Mouse (Mus musculus): ENCODE data around the gene Nav2. TPM values are rescaled to one million over a fixed set of nuclear protein-coding genes. Genes with fewer than 3 reads are reported as not detected.

Gene Nav2
- polyA plus RNA-seq, 1 experiment: 32.5 TPM

- no peaks in the 10 kb centered on the region for H3K27me3 ChIP-seq (ENCODE audit: control insufficient read depth, insufficient read depth, low read length)
Measured at GRCm38 (mm10) chr7:48954501-48954900, 46.0 kb downstream of the Nav2 start.

GRCm38 (mm10) chr7:48958528-48959315, 50.2 kb downstream of the Nav2 start:
- DNase-seq: peak; percentile 92 to 95
- H3K27ac ChIP-seq (ENCODE audit: insufficient read depth, low read length): no peak overlapping the region
- H3K4me3 ChIP-seq (replicated peaks; ENCODE audit: insufficient read depth, low read depth, low read length): peak overlapping the region; percentile 56
- TF ChIP-seq CTCF (IDR thresholded peaks at IDR 0.05; ENCODE audit: borderline replicate concordance, insufficient read depth, low read depth, low read length) (no peak), POLR2A (IDR thresholded peaks at IDR 0.05; ENCODE audit: borderline replicate concordance, insufficient read depth, low read length) (no peak)
- WGBS: 2% methylated on average over 32 of the region's 32 CpGs
- H3K27me3 ChIP-seq (ENCODE audit: control insufficient read depth, insufficient read depth, low read length): no peaks in the 10 kb centered on the region
- peaks cover 14% of the 10 kb centered on the region for H3K4me1 ChIP-seq (ENCODE audit: control insufficient read depth, insufficient read depth, low read length)

More at GRCm38 (mm10) chr7:48954501-48954900, 46.0 kb downstream of the Nav2 start:
- H3K4me1 ChIP-seq (ENCODE audit: control insufficient read depth, insufficient read depth, low read length): no peaks in the 10 kb centered on the region
- DNase-seq: no peak
- H3K27ac ChIP-seq (ENCODE audit: insufficient read depth, low read length): no peak overlapping the region
- 85% methylated on average over 5 of the region's 5 CpGs for WGBS
- H3K4me3 ChIP-seq (replicated peaks; ENCODE audit: insufficient read depth, low read depth, low read length): no peak overlapping the region
- no peak for TF ChIP-seq CTCF (IDR thresholded peaks at IDR 0.05; ENCODE audit: borderline replicate concordance, insufficient read depth, low read depth, low read length)
- no peak for TF ChIP-seq POLR2A (IDR thresholded peaks at IDR 0.05; ENCODE audit: borderline replicate concordance, insufficient read depth, low read length)

GRCm38 (mm10) chr7:48959316-48959661, 50.8 kb downstream of the Nav2 start:
- TF ChIP-seq CTCF (IDR thresholded peaks at IDR 0.05; ENCODE audit: borderline replicate concordance, insufficient read depth, low read depth, low read length): no peak
- no peak for TF ChIP-seq POLR2A (IDR thresholded peaks at IDR 0.05; ENCODE audit: borderline replicate concordance, insufficient read depth, low read length)
- DNase-seq: no peak
- Histone ChIP-seq H3K27ac (ENCODE audit: insufficient read depth, low read length) (no peak overlapping the region), H3K4me3 (replicated peaks; ENCODE audit: insufficient read depth, low read depth, low read length) (peak overlapping the region; percentile 56), H3K4me1 (ENCODE audit: control insufficient read depth, insufficient read depth, low read length) (peaks cover 18% of the 10 kb centered on the region), H3K27me3 (ENCODE audit: control insufficient read depth, insufficient read depth, low read length) (no peaks in the 10 kb centered on the region)
- 3% methylated on average over 13 of the region's 13 CpGs for WGBS

- Histone ChIP-seq H3K4me1 (ENCODE audit: control insufficient read depth, insufficient read depth, low read length) (peaks cover 23% of the 10 kb centered on the region), H3K27me3 (ENCODE audit: control insufficient read depth, insufficient read depth, low read length) (no peaks in the 10 kb centered on the region), H3K4me3 (replicated peaks; ENCODE audit: insufficient read depth, low read depth, low read length) (peak overlapping the region; percentile 56), H3K27ac (ENCODE audit: insufficient read depth, low read length) (no peak overlapping the region)
- 13% methylated on average over 10 of the region's 10 CpGs for WGBS
- TF ChIP-seq POLR2A (IDR thresholded peaks at IDR 0.05; ENCODE audit: borderline replicate concordance, insufficient read depth, low read length) (no peak), CTCF (IDR thresholded peaks at IDR 0.05; ENCODE audit: borderline replicate concordance, insufficient read depth, low read depth, low read length) (no peak)
- DNase-seq: peak; percentile 36 to 44
Measured at GRCm38 (mm10) chr7:48960152-48960551, 51.6 kb downstream of the Nav2 start.

GRCm38 (mm10) chr7:48961501-48961900, 53.0 kb downstream of the Nav2 start:
- H3K27me3 ChIP-seq (ENCODE audit: control insufficient read depth, insufficient read depth, low read length): no peaks in the 10 kb centered on the region
- H3K27ac ChIP-seq (ENCODE audit: insufficient read depth, low read length): no peak overlapping the region
- DNase-seq: peak; percentile 23
- 33% methylated on average over 8 of the region's 8 CpGs for WGBS
- peaks cover 27% of the 10 kb centered on the region for H3K4me1 ChIP-seq (ENCODE audit: control insufficient read depth, insufficient read depth, low read length)
- peak overlapping the region; percentile 23 for H3K4me3 ChIP-seq (replicated peaks; ENCODE audit: insufficient read depth, low read depth, low read length)
- no peak for TF ChIP-seq CTCF (IDR thresholded peaks at IDR 0.05; ENCODE audit: borderline replicate concordance, insufficient read depth, low read depth, low read length)
- TF ChIP-seq POLR2A (IDR thresholded peaks at IDR 0.05; ENCODE audit: borderline replicate concordance, insufficient read depth, low read length): no peak

GRCm38 (mm10) chr7:48961935-48962334, 53.4 kb downstream of the Nav2 start:
- WGBS: 55% methylated on average over 4 of the region's 4 CpGs
- H3K27ac ChIP-seq (ENCODE audit: insufficient read depth, low read length): no peak overlapping the region
- TF ChIP-seq CTCF (IDR thresholded peaks at IDR 0.05; ENCODE audit: borderline replicate concordance, insufficient read depth, low read depth, low read length) (no peak), POLR2A (IDR thresholded peaks at IDR 0.05; ENCODE audit: borderline replicate concordance, insufficient read depth, low read length) (no peak)
- no peak overlapping the region for H3K4me3 ChIP-seq (replicated peaks; ENCODE audit: insufficient read depth, low read depth, low read length)
- H3K4me1 ChIP-seq (ENCODE audit: control insufficient read depth, insufficient read depth, low read length): peaks cover 27% of the 10 kb centered on the region
- no peak for DNase-seq
- H3K27me3 ChIP-seq (ENCODE audit: control insufficient read depth, insufficient read depth, low read length): no peaks in the 10 kb centered on the region

- no peak for TF ChIP-seq POLR2A (IDR thresholded peaks at IDR 0.05; ENCODE audit: borderline replicate concordance, insufficient read depth, low read length)
- peak; percentile 10; the same call in 1 of the 2 replicates for TF ChIP-seq CTCF (IDR thresholded peaks at IDR 0.05; ENCODE audit: borderline replicate concordance, insufficient read depth, low read depth, low read length)
- no peak overlapping the region for H3K27ac ChIP-seq (ENCODE audit: insufficient read depth, low read length)
- DNase-seq: peak in 1 of 2 experiments; percentile 25
- no peak overlapping the region for H3K4me3 ChIP-seq (replicated peaks; ENCODE audit: insufficient read depth, low read depth, low read length)
- 35% methylated on average over 5 of the region's 5 CpGs for WGBS
- peaks cover 27% of the 10 kb centered on the region for H3K4me1 ChIP-seq (ENCODE audit: control insufficient read depth, insufficient read depth, low read length)
- H3K27me3 ChIP-seq (ENCODE audit: control insufficient read depth, insufficient read depth, low read length): no peaks in the 10 kb centered on the region
Measured at GRCm38 (mm10) chr7:48963112-48963511, 54.6 kb downstream of the Nav2 start.

- Histone ChIP-seq H3K4me3 (replicated peaks; ENCODE audit: insufficient read depth, low read depth, low read length) (no peak overlapping the region), H3K27ac (ENCODE audit: insufficient read depth, low read length) (no peak overlapping the region), H3K27me3 (ENCODE audit: control insufficient read depth, insufficient read depth, low read length) (no peaks in the 10 kb centered on the region), H3K4me1 (ENCODE audit: control insufficient read depth, insufficient read depth, low read length) (peaks cover 32% of the 10 kb centered on the region)
- WGBS: 51% methylated on average over 4 of the region's 4 CpGs
- TF ChIP-seq POLR2A (IDR thresholded peaks at IDR 0.05; ENCODE audit: borderline replicate concordance, insufficient read depth, low read length) (no peak), CTCF (IDR thresholded peaks at IDR 0.05; ENCODE audit: borderline replicate concordance, insufficient read depth, low read depth, low read length) (no peak)
- DNase-seq: peak in 1 of 2 experiments; percentile 15
Measured at GRCm38 (mm10) chr7:48963554-48963953, 55.0 kb downstream of the Nav2 start.

Data from cerebellum, adult 2 months (tissue).